Mouse (Mus musculus) embryonic facial prominence, embryonic 15.5 days (tissue): ENCODE results near the gene Ubl4b. TPM values are rescaled to one million over a fixed set of nuclear protein-coding genes. Genes with fewer than 3 reads are reported as not detected.
A peak's percentile ranks its signal among the peaks of the same experiment; 100 is the strongest.

Experiments
- ATAC-seq: fragments of 200-750 bp; cut with Nextera tagmentation; 2 replicates; pipeline ENCODE4 v1.8.0; 2017; ENCODE audit warnings: low read depth, moderate TSS enrichment; ENCODE audit not compliant: insufficient number of reproducible peaks, low FRiP score, low TSS enrichment
- H3K27ac ChIP-seq: fragments of 300-500 bp; sonication (generic); replicated peaks from 2 replicates; pipeline ENCODE4 v1.5.1; 2015; ENCODE audit warnings: mild to moderate bottlenecking, inconsistent platforms
- H3K27me3 ChIP-seq: fragments of 300-500 bp; sonication (generic); 2 replicates; pipeline ENCODE4 v1.6.1; 2015; ENCODE audit warnings: inconsistent platforms
- H3K36me3 ChIP-seq: fragments of 300-500 bp; sonication (generic); 2 replicates; pipeline ENCODE4 v1.6.1; 2015; ENCODE audit warnings: mild to moderate bottlenecking, inconsistent platforms
- H3K4me1 ChIP-seq: fragments of 300-500 bp; sonication (generic); 2 replicates; pipeline ENCODE4 v1.6.1; 2015; ENCODE audit warnings: inconsistent platforms
- H3K4me2 ChIP-seq: fragments of 300-500 bp; sonication (generic); replicated peaks from 2 replicates; pipeline ENCODE4 v1.6.1; 2015; ENCODE audit warnings: mild to moderate bottlenecking, inconsistent platforms
- H3K4me3 ChIP-seq: fragments of 300-500 bp; sonication (generic); replicated peaks from 2 replicates; pipeline ENCODE4 v1.5.1; 2015; ENCODE audit warnings: mild to moderate bottlenecking, inconsistent platforms
- H3K9ac ChIP-seq: fragments of 300-500 bp; sonication (generic); 2 replicates; pipeline ENCODE4 v1.6.1; 2015; ENCODE audit warnings: inconsistent platforms
- H3K9me3 ChIP-seq: fragments of 300-500 bp; sonication (generic); replicated peaks from 2 replicates; pipeline ENCODE4 v1.6.1; 2016; ENCODE audit warnings: inconsistent platforms
- WGBS: fragments of 180-500 bp; shearing (Covaris S2); methylation state at CpG from one replicate; pipeline ENCODE4 v1.1.7; 2015; 5-methylcytosine and 5-hydroxymethylcytosine counted together
- polyA plus RNA-seq: library from polyadenylated mRNA; unstranded; fragments of >200 nt; fragmentation: Nextera tagmentation; extraction: Ambion mirVana; gene quantifications from 2 replicates; pipeline ENCODE4 v1.2.1, GENCODE M21; 2015

Ubl4b gene
- polyA plus RNA-seq, 1 experiment from 2014 or later: not detected

GRCm38 (mm10) chr3:107516776-107517630, 37.9 kb downstream of the Ubl4b start:
- no peak overlapping the region for H3K27ac ChIP-seq
- H3K27me3 ChIP-seq: peaks cover 17% of the 10 kb centered on the region
- peak overlapping the region; percentile 52 for H3K4me3 ChIP-seq
- peak; percentile 82 for ATAC-seq
- H3K4me1 ChIP-seq: peaks cover 20% of the 10 kb centered on the region
- 6% methylated on average over 55 of the region's 55 CpGs for WGBS
- H3K9me3 ChIP-seq: no peaks in the 10 kb centered on the region
- no peaks in the 10 kb centered on the region for H3K36me3 ChIP-seq
- peak overlapping the region; percentile 86 for H3K4me2 ChIP-seq
- H3K9ac ChIP-seq: peak overlapping the region; percentile 49

GRCm38 (mm10) chr3:107515989-107516388, 38.9 kb downstream of the Ubl4b start:
- Histone ChIP-seq H3K4me2 (no peak overlapping the region), H3K27ac (no peak overlapping the region), H3K4me1 (peaks cover 20% of the 10 kb centered on the region), H3K36me3 (no peaks in the 10 kb centered on the region), H3K27me3 (peaks cover 17% of the 10 kb centered on the region), H3K9ac (no peak overlapping the region), H3K9me3 (no peaks in the 10 kb centered on the region), H3K4me3 (no peak overlapping the region)
- WGBS: 67% methylated on average over 4 of the region's 4 CpGs
- ATAC-seq: no peak

GRCm38 (mm10) chr3:107511416-107511815, 43.5 kb downstream of the Ubl4b start:
- Histone ChIP-seq H3K27me3 (no peaks in the 10 kb centered on the region), H3K4me1 (peaks cover 14% of the 10 kb centered on the region), H3K9ac (no peak overlapping the region), H3K27ac (no peak overlapping the region), H3K36me3 (no peaks in the 10 kb centered on the region), H3K4me3 (no peak overlapping the region), H3K4me2 (no peak overlapping the region), H3K9me3 (no peaks in the 10 kb centered on the region)
- no peak for ATAC-seq
- WGBS: 47% methylated on average over 3 of the region's 3 CpGs

GRCm38 (mm10) chr3:107508696-107509095, 46.2 kb downstream of the Ubl4b start:
- Histone ChIP-seq H3K27ac (no peak overlapping the region), H3K9me3 (no peaks in the 10 kb centered on the region), H3K36me3 (no peaks in the 10 kb centered on the region), H3K4me2 (no peak overlapping the region), H3K27me3 (no peaks in the 10 kb centered on the region), H3K4me3 (no peak overlapping the region), H3K9ac (no peak overlapping the region), H3K4me1 (peaks cover 24% of the 10 kb centered on the region)
- 45% methylated on average over 8 of the region's 8 CpGs for WGBS
- no peak for ATAC-seq

- 40% methylated on average over 9 of the region's 9 CpGs for WGBS
- H3K27ac ChIP-seq: peak overlapping the region; percentile 45
- H3K4me1 ChIP-seq: peaks cover 24% of the 10 kb centered on the region
Measured at GRCm38 (mm10) chr3:107507966-107508365, 46.9 kb downstream of the Ubl4b start.

GRCm38 (mm10) chr3:107506531-107506930, 48.3 kb downstream of the Ubl4b start:
- WGBS: 78% methylated on average over 4 of the region's 4 CpGs
- no peak overlapping the region for H3K4me3 ChIP-seq
- peaks cover 24% of the 10 kb centered on the region for H3K4me1 ChIP-seq
- H3K9me3 ChIP-seq: no peaks in the 10 kb centered on the region
- no peak overlapping the region for H3K4me2 ChIP-seq
- no peak for ATAC-seq
- no peaks in the 10 kb centered on the region for H3K27me3 ChIP-seq
- H3K36me3 ChIP-seq: no peaks in the 10 kb centered on the region
- H3K9ac ChIP-seq: no peak overlapping the region
- H3K27ac ChIP-seq: no peak overlapping the region

More at GRCm38 (mm10) chr3:107507966-107508365, 46.9 kb downstream of the Ubl4b start:
- Histone ChIP-seq H3K4me2 (no peak overlapping the region), H3K9ac (no peak overlapping the region), H3K9me3 (no peaks in the 10 kb centered on the region), H3K27me3 (no peaks in the 10 kb centered on the region), H3K36me3 (no peaks in the 10 kb centered on the region), H3K4me3 (no peak overlapping the region)
- ATAC-seq: no peak

GRCm38 (mm10) chr3:107505464-107506367, 49.2 kb downstream of the Ubl4b start:
- Histone ChIP-seq H3K36me3 (no peaks in the 10 kb centered on the region), H3K9ac (no peak overlapping the region), H3K4me3 (no peak overlapping the region), H3K4me1 (peaks cover 27% of the 10 kb centered on the region), H3K27ac (no peak overlapping the region), H3K4me2 (no peak overlapping the region), H3K9me3 (no peaks in the 10 kb centered on the region), H3K27me3 (no peaks in the 10 kb centered on the region)
- no peak for ATAC-seq
- WGBS: 50% methylated on average over 4 of the region's 4 CpGs

GRCm38 (mm10) chr3:107504542-107504941, 50.3 kb downstream of the Ubl4b start:
- peaks cover 8% of the 10 kb centered on the region; the same call in 1 of the 2 replicates for H3K36me3 ChIP-seq
- peaks cover 27% of the 10 kb centered on the region for H3K4me1 ChIP-seq
- H3K4me2 ChIP-seq: no peak overlapping the region
- WGBS: 69% methylated on average over 1 of the region's 1 CpGs
- H3K4me3 ChIP-seq: no peak overlapping the region
- no peaks in the 10 kb centered on the region for H3K9me3 ChIP-seq
- no peaks in the 10 kb centered on the region for H3K27me3 ChIP-seq
- no peak for ATAC-seq
- no peak overlapping the region for H3K9ac ChIP-seq
- H3K27ac ChIP-seq: no peak overlapping the region

- peaks cover 8% of the 10 kb centered on the region; the same call in 1 of the 2 replicates for H3K36me3 ChIP-seq
- H3K9ac ChIP-seq: no peak overlapping the region
- H3K4me2 ChIP-seq: no peak overlapping the region
- H3K27ac ChIP-seq: no peak overlapping the region
- no peaks in the 10 kb centered on the region for H3K9me3 ChIP-seq
- 64% methylated on average over 2 of the region's 2 CpGs for WGBS
- ATAC-seq: no peak
- peaks cover 25% of the 10 kb centered on the region for H3K4me1 ChIP-seq
- no peaks in the 10 kb centered on the region for H3K27me3 ChIP-seq
- no peak overlapping the region for H3K4me3 ChIP-seq
Measured at GRCm38 (mm10) chr3:107503716-107504115, 51.2 kb downstream of the Ubl4b start.
